Mouse (Mus musculus) heart, adult 18-20 months (tissue): ENCODE measurements around the gene Slc25a39. TPM values are rescaled to one million over a fixed set of nuclear protein-coding genes. Genes with fewer than 3 reads are reported as not detected.

Source experiments
- DNase-seq, 2 experiments: peaks; one replicate each; pipeline ENCODE4 v3.0.0; 2021 to 2022; ENCODE audit warnings: mixed read lengths in 1 of 2
- long read RNA-seq, 2 experiments: library from polyadenylated mRNA; stranded (forward); transcript quantifications; one replicate each; pipeline ENCODE4 v2.0.0; 2021
- total RNA-seq, 2 experiments: library from RNA; stranded (reverse); gene quantifications; 2 replicates each; pipeline ENCODE4 v1.2.3; 2021

Gene Slc25a39
- 100 to 1,000 TPM; 187 to 194 TPM for total RNA-seq
- long read RNA-seq, experiment 1, transcript Slc25a39-201 (12 exons, 1,685 nt): major isoform, 132 of 154 reads
- long read RNA-seq, experiment 1, partial matches to known transcripts: 1 of 154 reads
- long read RNA-seq, experiment 1, other reads (novel, unspliced or antisense): 20 of 154 reads
- long read RNA-seq, experiment 2, transcript Slc25a39-201 (12 exons, 1,685 nt): major isoform, 80 of 97 reads
- long read RNA-seq, experiment 2, partial matches to known transcripts: 8 of 97 reads
- long read RNA-seq, experiment 2, other reads (novel, unspliced or antisense): 9 of 97 reads

DNA sequence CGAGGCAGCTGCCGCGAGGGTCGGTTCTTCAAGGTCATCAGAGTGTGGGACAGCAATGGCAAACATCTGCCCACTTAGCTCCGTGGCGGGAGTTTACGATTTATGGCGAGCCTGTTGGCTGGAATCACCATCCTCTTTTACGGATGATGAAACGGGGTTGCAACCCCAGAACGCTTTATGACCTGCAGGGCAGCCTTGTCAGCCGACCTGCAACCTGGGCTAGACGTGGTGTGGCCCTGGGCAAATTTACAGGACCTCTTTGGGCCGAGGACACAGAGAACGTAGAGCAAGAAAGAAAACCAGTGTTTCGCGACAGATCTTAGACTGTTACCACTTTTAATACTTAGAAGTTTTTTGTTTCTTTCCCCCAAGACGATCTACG is at the start of gene Slc25a39:
Gene Slc25a39, minus strand, starts transcription at position 113 of the 382 bp plus-strand sequence.
- DNase-seq: no peak

DNA sequence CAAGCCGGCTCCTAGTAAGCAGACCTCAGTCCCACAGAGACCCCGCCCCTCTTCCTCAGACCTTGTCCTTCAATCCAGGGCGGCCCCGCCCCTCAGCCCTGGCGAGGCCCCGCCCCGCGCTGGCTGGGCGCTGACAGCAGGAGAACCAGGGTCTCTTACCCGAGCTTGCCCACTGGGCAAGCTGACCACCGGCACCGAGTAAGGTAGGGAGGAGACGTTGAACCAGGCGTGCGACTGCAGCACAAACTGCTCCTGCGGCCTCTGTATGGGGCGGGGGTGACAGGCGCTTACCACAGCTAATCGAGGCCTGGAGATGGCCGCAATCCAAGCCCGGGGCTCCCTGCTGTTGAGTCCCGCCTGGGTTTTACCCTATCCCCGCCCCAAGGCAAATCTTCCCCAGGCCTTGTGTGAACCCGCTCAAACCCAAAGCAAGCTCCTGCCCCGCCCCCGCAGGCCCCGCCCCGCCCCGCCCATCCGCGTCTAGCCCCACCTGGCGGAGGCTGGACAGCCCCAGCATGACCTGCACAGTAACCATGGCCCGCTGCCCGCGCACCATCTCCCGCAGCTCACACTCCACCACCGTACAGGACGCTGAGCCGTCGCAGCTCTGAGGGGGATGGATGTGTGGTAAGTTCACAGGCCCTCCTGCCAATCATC is 48.1 kb upstream of the Slc25a39 start:
- peak; percentile 65 for DNase-seq

DNA sequence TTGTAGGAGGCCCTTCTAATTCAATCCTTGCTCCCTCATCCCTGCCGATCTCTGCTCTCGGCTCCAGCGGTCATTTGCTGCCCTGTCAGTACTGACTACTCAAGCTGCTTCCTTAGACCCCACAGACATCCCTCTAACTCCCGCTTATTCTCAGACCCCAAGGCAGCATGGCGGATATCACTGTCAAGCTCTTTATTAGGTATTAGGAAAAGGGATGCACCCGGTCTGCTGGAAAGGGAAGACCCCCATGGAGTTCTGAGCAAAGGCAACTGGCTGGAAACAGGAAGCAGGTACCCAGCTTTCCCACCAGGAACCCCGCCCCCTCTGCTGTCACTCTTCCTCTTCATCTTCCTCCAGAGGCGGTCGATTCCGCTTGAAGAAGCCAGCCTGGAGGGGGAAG is 45.4 kb upstream of the Slc25a39 start:
- DNase-seq: no peak

DNA sequence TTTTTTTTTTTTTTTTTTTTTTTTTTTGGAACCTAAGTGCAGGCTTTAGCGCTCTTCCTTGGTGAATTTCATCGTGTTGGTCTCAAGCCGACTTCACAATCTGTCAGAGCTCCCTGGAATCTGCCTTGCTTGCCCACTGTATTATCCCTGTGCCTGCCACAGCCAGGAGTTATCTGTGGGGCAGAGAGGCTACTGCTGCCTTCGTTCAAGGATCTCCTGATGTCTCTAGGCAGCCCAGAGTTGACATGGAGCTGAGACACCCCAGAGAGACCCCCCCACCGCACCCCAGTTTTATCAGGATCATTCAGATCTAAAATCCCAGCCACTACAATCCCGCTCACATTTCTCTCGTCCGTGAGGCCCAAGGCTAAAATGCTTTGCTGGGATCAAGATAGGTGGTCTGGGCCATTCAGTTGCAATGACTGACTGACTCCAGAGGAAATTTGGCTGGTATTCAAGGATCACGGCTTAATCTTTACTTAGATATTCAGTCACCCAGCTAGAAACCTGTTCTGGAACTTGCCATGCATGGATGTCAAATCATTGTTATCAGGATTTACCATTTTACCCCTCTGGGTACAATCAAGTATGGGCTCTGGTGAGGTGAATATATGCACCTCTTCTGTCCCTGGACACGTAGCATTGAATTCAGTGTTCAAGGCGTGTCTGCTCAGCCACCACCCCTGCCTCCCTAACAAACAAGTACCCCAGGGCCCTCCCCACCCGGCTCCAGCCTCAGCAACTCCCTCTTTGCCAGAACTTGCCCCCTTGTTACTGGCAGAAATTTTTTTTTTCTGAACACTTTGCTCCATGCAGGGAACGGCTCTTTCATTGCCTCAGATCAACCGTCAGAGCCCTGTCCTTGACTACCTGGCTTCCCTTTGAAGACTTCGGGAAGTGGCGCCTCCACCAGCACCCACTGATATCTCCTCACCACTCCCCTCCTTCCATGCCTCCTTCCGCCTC is 41.6 kb upstream of the Slc25a39 start:
- DNase-seq: no peak

GRCm38 (mm10) chr11:102448327-102448726 is 40.6 kb upstream of the Slc25a39 start:
- no peak for DNase-seq

GRCm38 (mm10) chr11:102447497-102447896 is 39.8 kb upstream of the Slc25a39 start, which contains the start of gene Fam171a2:
Gene Fam171a2 (minus strand): TSS chr11:102447682.
- DNase-seq: peak; percentile 69 to 81

DNA sequence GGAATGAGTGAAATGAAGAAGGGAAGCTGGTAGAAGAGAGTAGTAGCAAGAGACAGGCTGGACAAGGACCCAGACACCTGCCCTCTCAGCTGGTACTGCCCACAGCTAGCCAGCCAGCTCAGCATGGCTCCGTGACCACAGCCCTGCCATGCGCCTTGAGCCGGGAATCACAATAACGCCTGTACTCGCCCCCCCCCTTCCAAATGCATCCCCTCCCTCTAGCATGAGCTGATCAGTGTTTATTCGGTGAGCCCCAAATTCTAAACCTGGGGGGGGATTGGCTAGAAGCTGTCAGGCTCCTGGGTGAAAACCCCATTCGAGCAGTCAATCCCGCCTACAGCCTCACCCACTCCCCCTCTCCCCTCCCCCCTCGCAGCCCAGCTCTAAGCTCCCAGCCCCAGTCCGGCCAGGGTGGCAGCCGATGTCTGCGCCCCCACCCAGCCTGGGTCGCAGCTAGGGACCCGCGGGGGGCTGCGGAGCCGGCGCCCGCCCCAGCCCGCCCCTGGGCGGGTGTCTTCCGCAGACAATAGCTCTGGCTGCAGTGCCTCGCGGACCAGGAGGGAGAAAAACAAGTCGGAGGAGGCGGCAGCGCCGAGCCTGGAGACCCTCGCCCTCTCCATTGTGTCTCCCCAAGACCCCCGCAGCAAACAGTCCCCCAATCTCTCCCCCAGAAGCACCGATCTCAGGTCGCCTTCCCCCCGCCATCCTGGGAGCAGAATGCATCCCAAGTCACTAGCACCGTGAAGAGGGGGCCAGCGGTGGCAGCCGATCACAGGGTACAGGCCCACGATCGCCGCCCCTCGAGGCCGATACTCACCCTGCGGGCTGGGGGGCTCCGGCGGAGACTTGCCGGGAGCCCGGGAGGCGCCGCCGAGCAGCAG is 39.1 kb upstream of the Slc25a39 start:
- DNase-seq: peak in 1 of 2 experiments; percentile 39

DNA sequence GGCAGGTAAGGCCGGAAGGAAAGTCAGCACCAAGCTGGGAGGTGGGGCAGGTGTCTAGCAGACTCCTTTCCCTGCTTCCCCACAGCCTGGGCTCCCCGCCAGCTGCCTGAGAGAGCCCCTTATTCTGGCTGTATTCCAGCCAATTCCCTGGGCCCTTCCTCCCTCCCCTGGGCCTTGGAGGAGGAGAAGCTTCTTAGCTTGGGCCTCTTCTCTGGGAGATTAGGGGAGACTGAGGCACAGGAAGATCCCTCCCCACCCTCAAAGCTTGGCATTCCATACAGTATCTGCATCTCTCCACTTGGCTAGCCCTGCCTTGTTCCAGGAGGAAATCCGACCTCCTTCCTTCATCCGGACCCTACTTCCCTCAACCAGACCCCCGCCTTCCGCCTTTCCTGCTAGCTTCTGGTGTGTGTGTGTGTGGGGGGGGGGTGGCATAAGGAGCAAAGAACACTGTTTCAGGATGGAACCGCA is 38.2 kb upstream of the Slc25a39 start:
- peak; percentile 49 to 58 for DNase-seq

- DNase-seq: peak; percentile 57 to 70
Measured at GRCm38 (mm10) chr11:102445264-102445890, 37.6 kb upstream of the Slc25a39 start.

- no peak for DNase-seq
Measured at GRCm38 (mm10) chr11:102444781-102445180, 37.0 kb upstream of the Slc25a39 start.

GRCm38 (mm10) chr11:102444321-102444720 is 36.6 kb upstream of the Slc25a39 start:
- DNase-seq: no peak

- no peak for DNase-seq
Measured at GRCm38 (mm10) chr11:102443740-102444139, 36.0 kb upstream of the Slc25a39 start.

GRCm38 (mm10) chr11:102442089-102442488 is 34.3 kb upstream of the Slc25a39 start:
- DNase-seq: no peak

GRCm38 (mm10) chr11:102441434-102441833 is 33.7 kb upstream of the Slc25a39 start:
- DNase-seq: no peak

- DNase-seq: no peak
Measured at GRCm38 (mm10) chr11:102440255-102440654, 32.5 kb upstream of the Slc25a39 start.

GRCm38 (mm10) chr11:102439093-102440082 is 31.6 kb upstream of the Slc25a39 start:
- no peak for DNase-seq

DNA sequence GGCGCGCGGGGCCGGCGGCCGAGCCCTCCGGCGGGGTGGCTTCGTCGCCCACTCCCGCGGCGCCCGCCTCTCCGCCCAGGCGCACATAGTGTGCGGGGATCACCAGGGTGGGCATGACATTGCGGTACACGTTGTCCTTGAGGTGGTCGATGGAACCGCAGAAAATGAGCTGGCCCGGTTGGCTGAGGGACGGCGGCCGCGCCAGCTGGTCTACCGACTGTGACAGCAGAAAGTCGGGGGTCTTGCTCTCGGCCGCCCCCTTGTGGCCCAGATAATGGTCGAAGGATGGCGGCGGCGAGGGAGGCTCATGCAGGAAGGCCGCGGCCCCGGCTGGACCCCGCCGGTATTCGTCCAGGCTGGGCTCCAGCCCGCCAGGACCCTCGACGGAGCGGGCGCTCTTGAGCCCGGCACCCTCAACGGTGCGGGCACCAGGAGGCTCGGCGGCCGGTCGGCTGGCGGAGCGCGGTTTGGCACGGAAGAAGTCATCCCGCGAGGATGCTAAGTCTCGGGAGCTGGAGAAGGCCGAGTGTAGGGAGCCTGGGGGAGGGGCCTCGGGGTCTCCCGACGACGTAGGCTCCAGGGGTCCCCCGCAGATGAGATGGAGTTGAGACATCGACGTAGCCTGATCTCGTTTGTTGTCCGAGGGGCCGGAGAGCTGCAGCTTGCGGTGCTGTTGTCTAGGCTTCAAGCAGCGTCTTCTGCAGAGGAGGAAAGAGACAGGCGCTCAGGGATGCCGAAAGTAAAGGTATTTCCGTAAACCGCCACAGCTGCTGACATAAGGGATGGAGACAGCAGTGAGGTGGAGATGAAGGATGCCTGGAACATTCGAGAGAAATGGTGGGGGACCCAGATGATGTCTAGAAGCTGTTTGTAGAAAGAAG is 30.7 kb upstream of the Slc25a39 start:
- peak; percentile 68 to 85 for DNase-seq
